ENCODE assay signal across 21 mouse cellular contexts in genomic region chr15:102572081-102572480, GRCm38 (mm10). TPM values are rescaled to one million over a fixed set of nuclear protein-coding genes. Genes with fewer than 3 reads are reported as not detected.
A peak's percentile ranks its signal among the peaks of the same experiment; 100 is the strongest.
DNase-seq lines count a peak whose midpoint lies in the region; ATAC-seq and TF ChIP-seq lines count a peak whose summit lies in the region.
"Had no signal": no experiment of that assay in that cellular context is flagged by ENCODE, and none has a peak within 500 bp of the region (broad histone marks: within the 10 kb centered on the region; RNA-seq: fewer than 3 reads in every experiment).

No protein-coding gene starts in this region.

- DNase-seq in adrenal gland, adult 2 months: peak; percentile 13
- no peak for DNase-seq in adrenal gland, postnatal 10 days
- DNase-seq in kidney, postnatal 0 days (ENCODE audit: low spot score): peak; percentile 46
- DNase-seq in kidney, adult 11 months: no peak
- DNase-seq in 3134 (ENCODE audit: extremely low read depth, insufficient read length, low spot score) (peak; percentile 73), adipocyte (ENCODE audit: low spot score) (no peak)
- peak; percentile 44 for DNase-seq in large intestine, adult 2 months (ENCODE audit: low read depth, low spot score)
- DNase-seq in left cerebral cortex, postnatal 14 days (ENCODE audit: low spot score in 2 of 2): no peak
- DNase-seq: cerebellum, adult 11 months; heart, postnatal 36 days; layer of hippocampus, adult 9-11 months; liver, embryonic 13.5 days; retina, postnatal 1 day; thymus, adult 18-20 months had no signal

- no peaks in the 10 kb centered on the region for H3K4me1 ChIP-seq in kidney, postnatal 0 days (replicated peaks; ENCODE audit: insufficient read depth, low read length)
- H3K4me1 ChIP-seq: kidney, embryonic 15.5 days; limb, embryonic 10.5 days; liver, embryonic 13.5 days had no signal

- H3K27ac ChIP-seq in kidney, postnatal 0 days: peak overlapping the region; percentile 11; the same call in 1 of the 2 replicates
- H3K27ac ChIP-seq: kidney, embryonic 15.5 days; limb, embryonic 10.5 days; liver, embryonic 13.5 days; neural tube, embryonic 13.5 days had no signal

- no peak for ATAC-seq in kidney, postnatal 0 days (replicated peaks; ENCODE audit: low FRiP score, low read depth)

- H3K27me3 ChIP-seq in kidney, postnatal 0 days (ENCODE audit: insufficient read depth, low read length): no peaks in the 10 kb centered on the region
- H3K27me3 ChIP-seq: kidney, embryonic 15.5 days; liver, embryonic 13.5 days; neural tube, embryonic 13.5 days had no signal

- WGBS in kidney, postnatal 0 days: 25% methylated on average over 3 of the region's 3 CpGs
- WGBS in large intestine, adult 2 months: 19% methylated on average over 3 of the region's 3 CpGs

- intact Hi-C loops in left cerebral cortex, postnatal 14 days (cut with DNase I): no loop called here

- H3K9me3 ChIP-seq in kidney, postnatal 0 days (replicated peaks; ENCODE audit: low read length): no peaks in the 10 kb centered on the region
- H3K9me3 ChIP-seq: kidney, embryonic 15.5 days; limb, embryonic 10.5 days; liver, embryonic 13.5 days; neural tube, embryonic 13.5 days had no signal

- H3K4me2 ChIP-seq in kidney, postnatal 0 days (ENCODE audit: low read length): no peak overlapping the region
- H3K4me2 ChIP-seq: kidney, embryonic 15.5 days; liver, embryonic 13.5 days; neural tube, embryonic 13.5 days had no signal

- H3K36me3 ChIP-seq in kidney, postnatal 0 days (ENCODE audit: insufficient read depth, low read length): no peaks in the 10 kb centered on the region
- H3K36me3 ChIP-seq: neural tube, embryonic 13.5 days had no signal

- H3K4me3 ChIP-seq in kidney, postnatal 0 days (replicated peaks; ENCODE audit: low read depth, low read length): no peak overlapping the region
- H3K4me3 ChIP-seq: kidney, embryonic 15.5 days; limb, embryonic 10.5 days; liver, embryonic 13.5 days; neural tube, embryonic 13.5 days had no signal

- no peak overlapping the region for H3K9ac ChIP-seq in kidney, postnatal 0 days (ENCODE audit: low read depth, low read length)
- H3K9ac ChIP-seq: kidney, embryonic 15.5 days; liver, embryonic 13.5 days; neural tube, embryonic 13.5 days had no signal

- no peak for TF ChIP-seq CTCF in kidney, postnatal 0 days (IDR thresholded peaks at IDR 0.05; ENCODE audit: low read depth)

RNA-seq across cellular contexts. Expression of gene Npff, which starts 47.3 kb away (rescaled TPM):
- total RNA-seq in adrenal gland, adult 2 months (2021): 1 to 10 TPM in 1 of 2 experiments, under 1 TPM in 1; 0.62 to 2.1 TPM
- 2.9 and 4.0 TPM in 2 replicates for polyA plus RNA-seq in adrenal gland, adult 2 months (2012; rRNA removed)
- 1 to 10 TPM; 2.5 to 5.9 TPM for total RNA-seq in adrenal gland, postnatal 10 days (2021)
- polyA plus RNA-seq in kidney, postnatal 0 days (2015; fragmentation: Nextera tagmentation; extraction: Ambion mirVana): 1.6 TPM in 2 replicates
- 3.1 and 3.6 TPM in 2 replicates for polyA plus RNA-seq in large intestine, adult 2 months (2012; rRNA removed)
- 1 to 10 TPM; 1.6 to 3.7 TPM for total RNA-seq in left cerebral cortex, postnatal 14 days (2021)

RNA-seq across cellular contexts. Expression of gene Gm28047, which starts 52.8 kb away (rescaled TPM):
- total RNA-seq in adrenal gland, adult 2 months (2021): 1 to 10 TPM; 1.5 to 3.4 TPM
- polyA plus RNA-seq in adrenal gland, adult 2 months (2012; rRNA removed): 0.10 TPM in 1 of 2 replicates, not detected in the other
- 1 to 10 TPM in 1 of 2 experiments, not detected in 1; 1.5 TPM for total RNA-seq in adrenal gland, postnatal 10 days (2021)
- polyA plus RNA-seq in kidney, postnatal 0 days (2015; fragmentation: Nextera tagmentation; extraction: Ambion mirVana): 0.37 and 0.46 TPM in 2 replicates
- not detected in 2 replicates for polyA plus RNA-seq in large intestine, adult 2 months (2012; rRNA removed)
- total RNA-seq in left cerebral cortex, postnatal 14 days (2021): 1 to 10 TPM in 1 of 2 experiments, not detected in 1; 1.4 TPM
- total RNA-seq: common myeloid progenitor, adult 5-6 weeks; megakaryocyte progenitor cell, adult 5-6 weeks; midbrain, postnatal 0 days had no signal
- polyA plus RNA-seq: embryonic facial prominence, embryonic 14.5 days; kidney, embryonic 15.5 days; liver, embryonic 13.5 days; midbrain, postnatal 0 days; neural tube, embryonic 13.5 days had no signal

RNA-seq across cellular contexts. Expression of gene Atf7, which starts 53.2 kb away (rescaled TPM):
- 10 to 100 TPM; 58.5 to 74.4 TPM for total RNA-seq in adrenal gland, adult 2 months (2021)
- 44.0 and 64.5 TPM in 2 replicates for polyA plus RNA-seq in adrenal gland, adult 2 months (2012; rRNA removed)
- total RNA-seq in adrenal gland, postnatal 10 days (2021): 10 to 100 TPM; 68.5 to 80.8 TPM
- polyA plus RNA-seq in kidney, postnatal 0 days (2015; fragmentation: Nextera tagmentation; extraction: Ambion mirVana): 23.2 and 24.9 TPM in 2 replicates
- 45.0 and 47.4 TPM in 2 replicates for polyA plus RNA-seq in large intestine, adult 2 months (2012; rRNA removed)
- 10 to 100 TPM; 24.5 to 29.6 TPM for total RNA-seq in left cerebral cortex, postnatal 14 days (2021)

RNA-seq across cellular contexts. Expression of gene Tarbp2, which starts 54.1 kb away (rescaled TPM):
- total RNA-seq in adrenal gland, adult 2 months (2021): 10 to 100 TPM; 30.5 to 32.5 TPM
- 60.7 and 64.1 TPM in 2 replicates for polyA plus RNA-seq in adrenal gland, adult 2 months (2012; rRNA removed)
- total RNA-seq in adrenal gland, postnatal 10 days (2021): 10 to 100 TPM; 36.0 to 43.1 TPM
- polyA plus RNA-seq in kidney, postnatal 0 days (2015; fragmentation: Nextera tagmentation; extraction: Ambion mirVana): 57.2 and 59.2 TPM in 2 replicates
- polyA plus RNA-seq in large intestine, adult 2 months (2012; rRNA removed): 82.8 and 89.5 TPM in 2 replicates
- 10 to 100 TPM; 32.4 to 34.2 TPM for total RNA-seq in left cerebral cortex, postnatal 14 days (2021)

RNA-seq across cellular contexts. Expression of gene Map3k12, which starts 55.2 kb away (rescaled TPM):
- total RNA-seq in adrenal gland, adult 2 months (2021): 10 to 100 TPM in 1 of 2 experiments, 1 to 10 TPM in 1; 5.2 to 15.1 TPM
- 10.6 and 12.0 TPM in 2 replicates for polyA plus RNA-seq in adrenal gland, adult 2 months (2012; rRNA removed)
- 10 to 100 TPM in 1 of 2 experiments, 1 to 10 TPM in 1; 7.7 to 11.2 TPM for total RNA-seq in adrenal gland, postnatal 10 days (2021)
- 7.8 and 8.1 TPM in 2 replicates for polyA plus RNA-seq in kidney, postnatal 0 days (2015; fragmentation: Nextera tagmentation; extraction: Ambion mirVana)
- polyA plus RNA-seq in large intestine, adult 2 months (2012; rRNA removed): 2.6 and 2.7 TPM in 2 replicates
- 10 to 100 TPM; 93.7 to 94.0 TPM for total RNA-seq in left cerebral cortex, postnatal 14 days (2021)

Comparison
In these comparisons a context has a peak if more than half of its experiments do, and no peak if none do; other contexts are left out.
1. DNase-seq: peak in adrenal gland, adult 2 months (single experiment), kidney, postnatal 0 days (single experiment), 3134 (single experiment) and large intestine, adult 2 months (single experiment); none in adrenal gland, postnatal 10 days (single experiment), kidney, adult 11 months (single experiment), left cerebral cortex, postnatal 14 days (0 of 2) and adipocyte (single experiment).